Mouse (Mus musculus) common myeloid progenitor, adult 5-6 weeks (primary cell): ENCODE measurements around the gene Pgk2. TPM values are rescaled to one million over a fixed set of nuclear protein-coding genes. Genes with fewer than 3 reads are reported as not detected.
"Not testable (repeated sequence)": the region's sequence is repeated elsewhere in the genome, so short reads cannot be mapped to it uniquely, and the experiment has no call there.

Source experiments
- ATAC-seq: replicated peaks from 2 replicates; pipeline ENCODE4 v1.8.0; 2016; ENCODE audit warnings: low read depth, mild to moderate bottlenecking, moderate TSS enrichment, inconsistent platforms; ENCODE audit not compliant: poor library complexity, severe bottlenecking
- total RNA-seq: library from RNA; stranded (forward); fragments of 200-1000, 187-1606 nt; gene quantifications from 2 replicates; pipeline ENCODE4 v1.2.3, GENCODE M21; 2017

Pgk2 gene
- not detected in 2 replicates for total RNA-seq

GRCm38 (mm10) chr17:40208540-40208939 is at the start of gene Pgk2:
Gene Pgk2, minus strand, starts transcription at chr17:40208640.
- ATAC-seq: no peak

GRCm38 (mm10) chr17:40252487-40252886 is 44.0 kb upstream of the Pgk2 start:
- ATAC-seq: peak; percentile 95

- ATAC-seq: peak; percentile 95
Measured at GRCm38 (mm10) chr17:40242135-40242534, 33.7 kb upstream of the Pgk2 start, which contains the start of gene Crisp3. Gene Crisp3, minus strand, starts transcription at chr17:40242288.

- not testable (repeated sequence) for ATAC-seq
Measured at GRCm38 (mm10) chr17:40201803-40202202, 6.6 kb downstream of the Pgk2 start.

GRCm38 (mm10) chr17:40190192-40190591 is 18.2 kb downstream of the Pgk2 start:
- ATAC-seq: not testable (repeated sequence)

- ATAC-seq: peak; percentile 83; the same call in 1 of the 2 replicates
Measured at GRCm38 (mm10) chr17:40157729-40158359, 50.6 kb downstream of the Pgk2 start.

Other genes starting within 250 kb of the Pgk2 start
- gene AC192777.2, start 113.2 kb downstream of the Pgk2 start, total RNA-seq: not detected in 2 replicates
- gene Crisp3, start 33.6 kb upstream of the Pgk2 start, total RNA-seq: not detected in 2 replicates
- gene Crisp1, start 110.6 kb upstream of the Pgk2 start, total RNA-seq: not detected in 2 replicates